Mouse (Mus musculus) stomach, embryonic 16.5 days (tissue): ENCODE measurements around the gene Itpkb. TPM values are rescaled to one million over a fixed set of nuclear protein-coding genes. Genes with fewer than 3 reads are reported as not detected.

Source experiments
- ATAC-seq: fragments of 200-750 bp; cut with Nextera tagmentation; 2 replicates; pipeline ENCODE4 v1.8.0; 2017; ENCODE audit warnings: moderate number of reproducible peaks, moderate TSS enrichment; ENCODE audit not compliant: insufficient read depth, low FRiP score
- H3K27ac ChIP-seq: fragments of 300-500 bp; sonication (generic); 2 replicates; pipeline ENCODE4 v1.5.1; 2014; ENCODE audit warnings: low read length
- H3K27me3 ChIP-seq: fragments of 300-500 bp; sonication (generic); 2 replicates; pipeline ENCODE4 v1.6.1; 2014; ENCODE audit warnings: low read length, control low read depth, mixed read lengths; ENCODE audit not compliant: control insufficient read depth, insufficient read depth
- H3K36me3 ChIP-seq: fragments of 300-500 bp; sonication (generic); 2 replicates; pipeline ENCODE4 v1.6.1; 2014; ENCODE audit warnings: low read length; ENCODE audit not compliant: control insufficient read depth, insufficient read depth
- H3K4me1 ChIP-seq: fragments of 300-500 bp; sonication (generic); 2 replicates; pipeline ENCODE4 v1.6.1; 2014; ENCODE audit warnings: low read length, control low read depth, mixed read lengths; ENCODE audit not compliant: control insufficient read depth, insufficient read depth
- H3K4me2 ChIP-seq: fragments of 300-500 bp; sonication (generic); 2 replicates; pipeline ENCODE4 v1.6.1; 2014; ENCODE audit warnings: low read depth, low read length, mixed read lengths
- H3K4me3 ChIP-seq: fragments of 300-500 bp; sonication (generic); replicated peaks from 2 replicates; pipeline ENCODE4 v1.5.1; 2014; ENCODE audit warnings: mild to moderate bottlenecking, low read length
- H3K9ac ChIP-seq: fragments of 300-500 bp; sonication (generic); 2 replicates; pipeline ENCODE4 v1.6.1; 2014; ENCODE audit warnings: low read length
- H3K9me3 ChIP-seq: fragments of 300-500 bp; sonication (generic); replicated peaks from 2 replicates; pipeline ENCODE4 v1.6.1; 2016; ENCODE audit warnings: low read length, control low read depth; ENCODE audit not compliant: control insufficient read depth
- WGBS: fragments of 180-500 bp; shearing (Covaris S2); extraction: QIAGEN DNeasy Blood & Tissue Kit; methylation state at CpG from one replicate; pipeline ENCODE4 v1.1.7; 2014; 5-methylcytosine and 5-hydroxymethylcytosine counted together
- polyA plus RNA-seq: library from polyadenylated mRNA; unstranded; fragments of >200 nt; fragmentation: Nextera tagmentation; extraction: Ambion mirVana; gene quantifications from 2 replicates; pipeline ENCODE4 v1.2.1, GENCODE M21; 2015

Gene Itpkb
- polyA plus RNA-seq, 1 experiment from 2014 or later = 7.2 TPM

- Histone ChIP-seq H3K27ac (no peak overlapping the region; the same call in 1 of the 2 replicates), H3K4me2 (peak overlapping the region; percentile 98), H3K4me3 (peak overlapping the region; percentile 83), H3K36me3 (no peaks in the 10 kb centered on the region), H3K9me3 (no peaks in the 10 kb centered on the region), H3K4me1 (peaks cover 53% of the 10 kb centered on the region), H3K27me3 (no peaks in the 10 kb centered on the region), H3K9ac (peak overlapping the region; percentile 92; the same call in 1 of the 2 replicates)
- no peak for ATAC-seq
- 58% methylated on average over 6 of the region's 6 CpGs for WGBS
These were observed 3.3 kb downstream of the Itpkb start for GRCm38 (mm10) chr1:180333588-180333987.

- Histone ChIP-seq H3K9me3 (no peaks in the 10 kb centered on the region), H3K9ac (no peak overlapping the region), H3K27me3 (no peaks in the 10 kb centered on the region), H3K36me3 (no peaks in the 10 kb centered on the region), H3K4me3 (peak overlapping the region; percentile 83), H3K4me2 (peak overlapping the region; percentile 98), H3K4me1 (peaks cover 47% of the 10 kb centered on the region), H3K27ac (no peak overlapping the region)
- WGBS = 75% methylated on average over 6 of the region's 6 CpGs
- ATAC-seq = no peak
These were observed 4.3 kb downstream of the Itpkb start for GRCm38 (mm10) chr1:180334541-180334940.

- peak overlapping the region; percentile 83 for H3K4me3 ChIP-seq
- H3K4me1 ChIP-seq = peaks cover 42% of the 10 kb centered on the region
- no peak for ATAC-seq
- no peak overlapping the region for H3K9ac ChIP-seq
- H3K27ac ChIP-seq = no peak overlapping the region
- no peaks in the 10 kb centered on the region for H3K9me3 ChIP-seq
- H3K36me3 ChIP-seq = no peaks in the 10 kb centered on the region
- 75% methylated on average over 12 of the region's 12 CpGs for WGBS
- H3K27me3 ChIP-seq = no peaks in the 10 kb centered on the region
- H3K4me2 ChIP-seq = peak overlapping the region; percentile 98
These were observed 5.5 kb downstream of the Itpkb start for GRCm38 (mm10) chr1:180335513-180336375.

- H3K4me3 ChIP-seq = no peak overlapping the region
- 66% methylated on average over 8 of the region's 8 CpGs for WGBS
These were observed 8.1 kb downstream of the Itpkb start for GRCm38 (mm10) chr1:180338358-180338757.

GRCm38 (mm10) chr1:180339143-180339542 is 8.9 kb downstream of the Itpkb start:
- Histone ChIP-seq H3K9ac (no peak overlapping the region), H3K4me3 (no peak overlapping the region), H3K4me1 (peaks cover 33% of the 10 kb centered on the region), H3K9me3 (no peaks in the 10 kb centered on the region), H3K36me3 (no peaks in the 10 kb centered on the region), H3K4me2 (no peak overlapping the region), H3K27me3 (no peaks in the 10 kb centered on the region), H3K27ac (no peak overlapping the region)
- WGBS = 57% methylated on average over 5 of the region's 5 CpGs
- ATAC-seq = peak; percentile 50; the same call in 1 of the 2 replicates

More at GRCm38 (mm10) chr1:180338358-180338757, 8.1 kb downstream of the Itpkb start:
- H3K36me3 ChIP-seq = no peaks in the 10 kb centered on the region
- no peak overlapping the region for H3K27ac ChIP-seq
- H3K27me3 ChIP-seq = no peaks in the 10 kb centered on the region
- H3K4me1 ChIP-seq = peaks cover 34% of the 10 kb centered on the region
- H3K4me2 ChIP-seq = no peak overlapping the region
- H3K9me3 ChIP-seq = no peaks in the 10 kb centered on the region
- H3K9ac ChIP-seq = no peak overlapping the region
- no peak for ATAC-seq

- Histone ChIP-seq H3K36me3 (no peaks in the 10 kb centered on the region), H3K27me3 (no peaks in the 10 kb centered on the region), H3K4me1 (peaks cover 13% of the 10 kb centered on the region; the same call in 1 of the 2 replicates), H3K27ac (peak overlapping the region; percentile 26; the same call in 1 of the 2 replicates), H3K4me2 (no peak overlapping the region), H3K4me3 (no peak overlapping the region), H3K9me3 (no peaks in the 10 kb centered on the region), H3K9ac (no peak overlapping the region)
- ATAC-seq = no peak
- WGBS = 64% methylated on average over 7 of the region's 7 CpGs
These were observed 12.7 kb downstream of the Itpkb start for GRCm38 (mm10) chr1:180342944-180343343.

GRCm38 (mm10) chr1:180343434-180344210 is 13.3 kb downstream of the Itpkb start:
- Histone ChIP-seq H3K9me3 (no peaks in the 10 kb centered on the region), H3K4me1 (peaks cover 13% of the 10 kb centered on the region; the same call in 1 of the 2 replicates), H3K4me3 (no peak overlapping the region), H3K27ac (peak overlapping the region; percentile 26; the same call in 1 of the 2 replicates), H3K9ac (no peak overlapping the region), H3K27me3 (no peaks in the 10 kb centered on the region), H3K36me3 (no peaks in the 10 kb centered on the region), H3K4me2 (no peak overlapping the region)
- ATAC-seq = no peak
- 44% methylated on average over 8 of the region's 8 CpGs for WGBS

- no peaks in the 10 kb centered on the region for H3K9me3 ChIP-seq
- H3K4me3 ChIP-seq = no peak overlapping the region
- no peak overlapping the region for H3K4me2 ChIP-seq
- no peak overlapping the region for H3K27ac ChIP-seq
- ATAC-seq = no peak
- WGBS = 83% methylated on average over 5 of the region's 5 CpGs
- no peaks in the 10 kb centered on the region for H3K36me3 ChIP-seq
- H3K4me1 ChIP-seq = peaks cover 13% of the 10 kb centered on the region; the same call in 1 of the 2 replicates
- no peaks in the 10 kb centered on the region for H3K27me3 ChIP-seq
- H3K9ac ChIP-seq = no peak overlapping the region
These were observed 14.8 kb downstream of the Itpkb start for GRCm38 (mm10) chr1:180345098-180345497.

- Histone ChIP-seq H3K9ac (no peak overlapping the region), H3K27me3 (no peaks in the 10 kb centered on the region), H3K4me1 (peaks cover 16% of the 10 kb centered on the region; the same call in 1 of the 2 replicates), H3K4me2 (no peak overlapping the region), H3K27ac (no peak overlapping the region), H3K9me3 (no peaks in the 10 kb centered on the region), H3K4me3 (no peak overlapping the region), H3K36me3 (no peaks in the 10 kb centered on the region)
- WGBS = 66% methylated on average over 4 of the region's 4 CpGs
- ATAC-seq = no peak
These were observed 16.8 kb downstream of the Itpkb start for GRCm38 (mm10) chr1:180347059-180347458.
